Mouse (Mus musculus) left cerebral cortex, postnatal 25 days (tissue): ENCODE results near the gene Tmem258. TPM values are rescaled to one million over a fixed set of nuclear protein-coding genes. Genes with fewer than 3 reads are reported as not detected.

Experiments used
- DNase-seq, 2 experiments: peaks; one replicate each; pipeline ENCODE4 v3.0.0; 2022; ENCODE audit warnings: low spot score in 2 of 2, mixed read lengths in 1 of 2
- intact Hi-C: fragments of 180-260 bp; cut with DNase I; formaldehyde crosslinking; loops from one replicate; pipeline ENCODE4 v1.15.1; 2025
- microRNA-seq, 2 experiments: library from miRNA; unstranded; fragments of <30 nt; microRNA quantifications; one replicate each; pipeline ENCODE4 v1.2.0; 2022
- total RNA-seq, 2 experiments: library from RNA; stranded (reverse); gene quantifications; 2 replicates each; pipeline ENCODE4 v1.2.3; 2021

The Tmem258 gene
- total RNA-seq, 2 experiments from 2014 or later, result 70.0 to 76.0 TPM

- DNase-seq, result peak; percentile 41 to 58
- intact Hi-C loops, result no loop called here
These were observed 40.4 kb downstream of the Tmem258 start for GRCm38 (mm10) chr19:10244183-10244582.

DNA sequence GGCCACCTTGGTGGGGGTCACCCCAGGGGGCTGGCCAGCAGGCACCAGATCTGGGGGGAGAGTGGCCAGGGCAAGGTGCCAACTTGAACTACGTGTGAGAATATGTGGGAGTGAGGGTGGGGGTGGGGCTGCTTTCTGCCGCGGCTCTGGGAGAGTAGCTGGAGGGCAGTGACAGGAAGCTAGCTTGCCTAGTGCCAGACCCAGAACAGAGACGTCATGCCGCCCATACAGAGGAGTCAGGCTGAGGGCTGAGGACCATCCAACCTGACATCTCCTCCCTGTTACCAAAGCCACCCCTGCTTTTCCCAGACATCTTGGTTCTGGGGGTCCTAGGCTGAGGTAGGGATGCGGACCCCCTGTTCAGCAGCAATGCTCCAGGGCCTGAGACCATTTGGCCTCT, 43.4 kb downstream of the Tmem258 start:
- intact Hi-C loops, result no loop called here
- no peak for DNase-seq

DNA sequence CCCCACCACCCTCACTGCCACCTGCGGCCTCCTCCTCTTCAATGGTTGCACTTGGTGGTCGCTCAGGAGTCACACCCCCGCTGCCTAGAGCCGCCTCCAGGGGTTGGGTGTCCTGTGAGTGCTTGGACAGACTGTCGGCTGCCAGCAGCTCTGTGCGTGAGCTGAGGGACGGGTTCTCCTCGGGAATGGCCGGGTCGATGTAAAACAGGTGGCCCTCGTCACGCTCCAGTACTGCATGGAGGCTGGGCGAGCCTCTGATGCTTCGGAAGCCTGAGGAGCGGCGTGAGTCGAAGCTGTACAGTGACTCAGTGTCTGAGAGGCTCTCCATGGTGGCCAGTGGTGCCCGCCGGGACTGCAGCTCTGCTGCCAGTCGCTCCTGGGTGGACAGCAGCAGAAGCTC, 44.3 kb downstream of the Tmem258 start:
- DNase-seq, result no peak
- intact Hi-C loops, result no loop called here

Small RNA genes within 50 kb of the gene (microRNA-seq; reads per million reads assigned to microRNA genes)
- gene Mir6993, result 0.25 to 1.0 reads per million in 2 experiments

Other genes starting within 250 kb of the Tmem258 start
- gene Fth1, start 223.4 kb upstream of the Tmem258 start, total RNA-seq, result 1,000 to 10,000 TPM; 2,053 to 2,068 TPM
- gene Best1, start 202.4 kb upstream of the Tmem258 start, total RNA-seq, result under 1 TPM; 0.78 to 0.83 TPM
- gene Rab3il1, start 202.3 kb upstream of the Tmem258 start, total RNA-seq, result 1 to 10 TPM; 9.4 to 9.5 TPM
- gene Fads3, start 162.4 kb upstream of the Tmem258 start, total RNA-seq, result 10 to 100 TPM; 31.1 to 31.5 TPM
- 100 to 1,000 TPM; 141 to 145 TPM for gene Fads2, start 102.3 kb upstream of the Tmem258 start, total RNA-seq
- 100 to 1,000 TPM; 180 to 188 TPM for gene Fads1, start 21.1 kb upstream of the Tmem258 start, total RNA-seq
- gene Fen1, start 155 bp downstream of the Tmem258 start, total RNA-seq, result 1 to 10 TPM; 8.9 to 9.9 TPM
- gene Myrf, start 36.7 kb downstream of the Tmem258 start, total RNA-seq, result 10 to 100 TPM; 12.2 to 16.1 TPM
- 10 to 100 TPM; 90.4 to 91.2 TPM for gene Dagla, start 100.9 kb downstream of the Tmem258 start, total RNA-seq
- 100 to 1,000 TPM; 309 to 332 TPM for gene Syt7, start 185.1 kb downstream of the Tmem258 start, total RNA-seq